Mouse (Mus musculus): ENCODE results near the gene D730048I06Rik. TPM values are rescaled to one million over a fixed set of nuclear protein-coding genes. Genes with fewer than 3 reads are reported as not detected.
"Not testable (repeated sequence)": the region's sequence is repeated elsewhere in the genome, so short reads cannot be mapped to it uniquely, and the experiment has no call there.

The D730048I06Rik gene
- not detected in 2 replicates for polyA plus RNA-seq (2015; fragmentation: Nextera tagmentation; extraction: Ambion mirVana)

GRCm38 (mm10) chr9:35790001-35790400, at the start of gene D730048I06Rik, which contains the start of gene Gm27235:
Gene D730048I06Rik (minus strand): TSS chr9:35790112.
Gene Gm27235 (minus strand): TSS chr9:35790101.
- Histone ChIP-seq H3K9ac (no peak within 1 kb of the TSS), H3K27me3 (no peaks in the 10 kb centered on the region), H3K4me2 (no peak within 1 kb of the TSS), H3K27ac (no peak within 1 kb of the TSS), H3K4me3 (replicated peaks) (no peak within 1 kb of the TSS), H3K4me1 (no peaks in the 10 kb centered on the region), H3K9me3 (replicated peaks) (no peaks in the 10 kb centered on the region), H3K36me3 (no peaks in the 10 kb centered on the region)
- WGBS: 94% methylated on average over 3 of the region's 3 CpGs
- ATAC-seq (replicated peaks; ENCODE audit: low FRiP score): no peak

DNA sequence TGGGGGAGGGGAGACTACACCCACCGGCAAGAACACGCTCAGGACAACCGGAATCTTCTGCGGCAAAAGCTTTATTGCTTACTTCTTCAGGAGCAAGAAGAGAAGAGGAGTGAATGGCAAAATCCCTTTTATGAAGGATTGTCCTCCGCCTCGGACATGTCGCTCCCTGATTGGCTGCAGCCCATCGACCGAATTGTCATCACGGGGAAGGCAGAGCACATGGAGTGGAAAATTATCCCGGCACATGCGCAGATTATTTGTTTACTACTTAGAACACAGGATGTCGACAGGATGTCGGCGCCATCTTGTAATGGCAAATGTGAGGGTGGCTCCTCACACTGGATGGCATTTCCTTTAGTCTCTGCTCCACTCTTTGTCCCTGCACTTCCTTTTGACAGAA, 28.0 kb upstream of the D730048I06Rik start:
- H3K27ac ChIP-seq; H3K4me1 ChIP-seq; H3K4me3 ChIP-seq (replicated peaks); ATAC-seq (replicated peaks; ENCODE audit: low FRiP score); H3K4me2 ChIP-seq; H3K27me3 ChIP-seq; H3K9me3 ChIP-seq (replicated peaks); H3K9ac ChIP-seq; H3K36me3 ChIP-seq: not testable (repeated sequence)
- 95% methylated on average over 15 of the region's 15 CpGs for WGBS

- ATAC-seq (replicated peaks; ENCODE audit: low FRiP score): no peak
- Histone ChIP-seq H3K9ac (no peak overlapping the region), H3K27me3 (no peaks in the 10 kb centered on the region), H3K27ac (no peak overlapping the region), H3K4me1 (no peaks in the 10 kb centered on the region), H3K4me3 (replicated peaks) (no peak overlapping the region), H3K4me2 (no peak overlapping the region), H3K36me3 (no peaks in the 10 kb centered on the region), H3K9me3 (replicated peaks) (no peaks in the 10 kb centered on the region)
Measured at GRCm38 (mm10) chr9:35798146-35798545, 8.2 kb upstream of the D730048I06Rik start.

GRCm38 (mm10) chr9:35778009-35778408, 11.9 kb downstream of the D730048I06Rik start, which contains the start of gene Gm17727:
Gene Gm17727 (minus strand): TSS chr9:35778109.
- no peaks in the 10 kb centered on the region for H3K27me3 ChIP-seq

GRCm38 (mm10) chr9:35756843-35757242, 33.1 kb downstream of the D730048I06Rik start:
- no peak overlapping the region for H3K9ac ChIP-seq
- ATAC-seq (replicated peaks; ENCODE audit: low FRiP score): no peak
- no peaks in the 10 kb centered on the region for H3K27me3 ChIP-seq
- H3K36me3 ChIP-seq: no peaks in the 10 kb centered on the region
- H3K27ac ChIP-seq: no peak overlapping the region
- no peaks in the 10 kb centered on the region for H3K4me1 ChIP-seq
- no peak overlapping the region for H3K4me2 ChIP-seq
- H3K4me3 ChIP-seq (replicated peaks): no peak overlapping the region
- no peaks in the 10 kb centered on the region for H3K9me3 ChIP-seq (replicated peaks)

More at GRCm38 (mm10) chr9:35778009-35778408, 11.9 kb downstream of the D730048I06Rik start, which contains the start of gene Gm17727:
- Histone ChIP-seq H3K4me3 (replicated peaks) (no peak within 1 kb of the TSS), H3K9me3 (replicated peaks) (no peaks in the 10 kb centered on the region), H3K4me2 (no peak within 1 kb of the TSS), H3K36me3 (no peaks in the 10 kb centered on the region), H3K4me1 (no peaks in the 10 kb centered on the region), H3K27ac (no peak within 1 kb of the TSS), H3K9ac (no peak within 1 kb of the TSS)
- ATAC-seq (replicated peaks; ENCODE audit: low FRiP score): no peak
- WGBS: 67% methylated on average over 3 of the region's 3 CpGs

- ATAC-seq (replicated peaks; ENCODE audit: low FRiP score): no peak
- Histone ChIP-seq H3K4me3 (replicated peaks) (no peak within 1 kb of the TSS), H3K9ac (no peak within 1 kb of the TSS), H3K4me1 (no peaks in the 10 kb centered on the region), H3K9me3 (replicated peaks) (no peaks in the 10 kb centered on the region), H3K4me2 (no peak within 1 kb of the TSS), H3K36me3 (no peaks in the 10 kb centered on the region), H3K27ac (no peak within 1 kb of the TSS), H3K27me3 (no peaks in the 10 kb centered on the region)
Measured at GRCm38 (mm10) chr9:35740749-35741148, 49.2 kb downstream of the D730048I06Rik start, which contains the start of gene Gm17677. Gene Gm17677 (plus strand): TSS chr9:35741049.

Other genes starting within 250 kb of the D730048I06Rik start
- 2.3 and 2.4 TPM in 2 replicates for gene Ddx25, start 231.6 kb downstream of the D730048I06Rik start, polyA plus RNA-seq (2015; fragmentation: Nextera tagmentation; extraction: Ambion mirVana)
- gene Pus3, start 231.5 kb downstream of the D730048I06Rik start, polyA plus RNA-seq (2015; fragmentation: Nextera tagmentation; extraction: Ambion mirVana): 21.8 and 22.0 TPM in 2 replicates
- gene Pate2, start 219.8 kb downstream of the D730048I06Rik start, polyA plus RNA-seq (2015; fragmentation: Nextera tagmentation; extraction: Ambion mirVana): 1.0 TPM in 2 replicates
- 15.5 and 15.6 TPM in 2 replicates for gene Hyls1, start 219.7 kb downstream of the D730048I06Rik start, polyA plus RNA-seq (2015; fragmentation: Nextera tagmentation; extraction: Ambion mirVana)
- not detected in 2 replicates for gene Pate4, start 178.2 kb downstream of the D730048I06Rik start, polyA plus RNA-seq (2015; fragmentation: Nextera tagmentation; extraction: Ambion mirVana)
- gene Pate3, start 141.9 kb downstream of the D730048I06Rik start, polyA plus RNA-seq (2015; fragmentation: Nextera tagmentation; extraction: Ambion mirVana): not detected in 2 replicates
- not detected in 2 replicates for gene Pate1, start 102.7 kb downstream of the D730048I06Rik start, polyA plus RNA-seq (2015; fragmentation: Nextera tagmentation; extraction: Ambion mirVana)
- gene Gm17677, start 49.1 kb downstream of the D730048I06Rik start, polyA plus RNA-seq (2015; fragmentation: Nextera tagmentation; extraction: Ambion mirVana): not detected in 2 replicates
- not detected in 2 replicates for gene Gm17727, start 12.0 kb downstream of the D730048I06Rik start, polyA plus RNA-seq (2015; fragmentation: Nextera tagmentation; extraction: Ambion mirVana)
- not detected in 2 replicates for gene Gm27235, start within 50 bp of the D730048I06Rik start, polyA plus RNA-seq (2015; fragmentation: Nextera tagmentation; extraction: Ambion mirVana)
- gene 9230110F15Rik, start 54.0 kb upstream of the D730048I06Rik start, polyA plus RNA-seq (2015; fragmentation: Nextera tagmentation; extraction: Ambion mirVana): not detected in 2 replicates
- not detected in 2 replicates for gene 9230113P08Rik, start 118.3 kb upstream of the D730048I06Rik start, polyA plus RNA-seq (2015; fragmentation: Nextera tagmentation; extraction: Ambion mirVana)